Mouse (Mus musculus) kidney, postnatal 4 days (tissue): ENCODE data around the gene Kif2c.
A peak's percentile ranks its signal among the peaks of the same experiment; 100 is the strongest.

Experiments used
- DNase-seq, 2 experiments: peaks; one replicate each; pipeline ENCODE4 v3.0.0; 2021; ENCODE audit warnings: mixed read lengths in 2 of 2

Kif2c gene

DNA sequence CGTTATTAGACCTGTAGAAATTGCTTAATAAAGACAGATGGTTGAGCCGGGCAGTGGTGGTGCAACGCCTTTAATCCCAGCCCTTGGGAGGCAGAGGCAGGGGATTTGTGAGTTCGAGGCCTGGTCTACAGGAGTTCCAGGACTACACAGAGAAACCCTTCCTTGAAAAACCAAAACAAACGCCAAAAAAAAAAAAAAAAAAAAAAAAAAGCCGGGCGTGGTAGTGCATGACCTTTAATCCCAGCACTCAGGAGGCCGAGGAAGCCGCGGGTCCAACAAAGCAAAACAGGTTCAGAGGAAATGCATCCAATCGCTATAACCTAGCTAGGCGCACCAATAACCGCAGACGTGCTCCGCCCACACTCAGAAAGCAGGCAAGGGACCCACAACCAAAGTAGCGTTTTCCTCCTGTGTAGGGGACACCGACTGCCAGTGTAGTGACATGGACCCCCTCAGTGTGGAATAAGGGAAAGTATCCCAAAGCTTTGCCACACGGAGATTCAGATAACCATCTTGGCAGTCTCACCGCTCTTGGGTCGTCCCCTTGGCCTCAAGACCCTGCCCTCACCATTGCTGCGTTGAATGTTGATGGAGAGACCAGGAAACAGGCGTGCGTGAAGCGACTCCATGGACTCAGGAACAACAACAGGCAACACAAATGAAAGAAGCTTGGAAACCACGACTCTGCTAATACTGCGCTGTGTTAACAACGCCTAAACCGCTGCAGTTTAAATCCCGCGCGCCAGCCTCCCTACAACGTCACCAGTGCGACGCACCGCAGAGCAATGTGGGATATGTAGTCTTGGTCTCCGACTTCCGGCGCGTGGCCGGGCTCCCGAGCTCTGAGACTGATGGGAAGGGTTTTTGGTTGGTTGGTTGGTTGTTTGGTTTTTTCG lies at the start of gene Kif2c:
Gene Kif2c, minus strand, starts transcription at position 777 of the 896 bp plus-strand sequence.
- peak; percentile 95 for DNase-seq

DNA sequence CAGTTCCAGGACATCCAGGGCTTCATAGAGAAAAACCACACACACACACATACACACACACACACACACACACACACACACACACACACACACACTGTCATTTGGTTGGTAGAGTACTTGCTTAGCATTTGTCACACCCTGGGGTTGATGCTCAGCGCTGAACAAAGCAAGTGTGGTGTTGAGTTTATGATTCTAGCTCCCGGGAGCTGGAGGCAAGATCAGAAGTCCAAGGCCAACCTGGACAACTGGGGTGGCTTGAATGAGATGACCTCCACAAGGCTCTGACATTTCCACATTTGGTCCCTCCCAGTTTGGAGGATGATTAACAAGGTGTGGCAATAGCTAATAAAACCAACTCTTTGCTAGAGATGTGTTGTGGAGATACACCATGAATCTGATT lies 48.8 kb upstream of the Kif2c start:
- no peak for DNase-seq

DNA sequence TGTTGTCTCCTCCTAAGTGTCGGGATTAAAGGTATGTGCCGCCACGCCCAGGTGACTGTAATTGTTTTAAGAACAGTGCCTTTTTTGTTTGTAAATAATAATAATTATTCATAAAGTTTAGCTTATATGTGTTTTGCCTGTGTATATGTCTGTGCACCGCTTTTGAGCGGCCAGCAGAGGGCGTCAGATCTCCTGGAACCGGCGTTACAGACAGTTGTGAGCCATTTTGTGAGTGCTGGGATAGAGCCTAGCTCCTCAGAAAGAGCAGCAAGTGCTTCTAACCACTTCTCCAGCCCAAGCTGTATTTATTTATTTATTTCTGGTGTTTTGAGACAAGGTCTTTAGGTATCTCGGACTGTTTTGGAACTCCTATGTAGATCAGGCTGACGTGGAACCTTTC lies 47.9 kb upstream of the Kif2c start:
- DNase-seq = peak in 1 of 2 experiments; percentile 22

DNA sequence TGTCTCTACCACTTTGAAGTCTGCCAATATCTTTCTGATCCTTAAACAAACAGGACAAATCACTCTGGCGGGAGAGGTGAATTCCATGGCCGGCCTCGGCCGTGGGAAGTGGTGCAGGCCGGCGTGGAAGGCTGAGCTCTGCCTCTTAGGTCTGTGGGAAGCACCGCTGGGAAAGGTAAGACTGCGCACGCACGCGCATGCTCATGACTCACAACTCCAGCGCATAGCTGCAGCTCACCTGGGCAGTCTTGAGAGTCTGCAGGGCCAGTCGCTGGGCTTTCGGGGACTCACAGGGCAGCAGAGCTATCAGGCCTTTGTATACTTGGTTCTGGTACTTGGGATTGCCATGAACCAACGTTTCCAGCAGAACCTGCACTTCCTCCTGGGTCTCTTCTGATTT lies 47.2 kb upstream of the Kif2c start:
- DNase-seq = no peak

DNA sequence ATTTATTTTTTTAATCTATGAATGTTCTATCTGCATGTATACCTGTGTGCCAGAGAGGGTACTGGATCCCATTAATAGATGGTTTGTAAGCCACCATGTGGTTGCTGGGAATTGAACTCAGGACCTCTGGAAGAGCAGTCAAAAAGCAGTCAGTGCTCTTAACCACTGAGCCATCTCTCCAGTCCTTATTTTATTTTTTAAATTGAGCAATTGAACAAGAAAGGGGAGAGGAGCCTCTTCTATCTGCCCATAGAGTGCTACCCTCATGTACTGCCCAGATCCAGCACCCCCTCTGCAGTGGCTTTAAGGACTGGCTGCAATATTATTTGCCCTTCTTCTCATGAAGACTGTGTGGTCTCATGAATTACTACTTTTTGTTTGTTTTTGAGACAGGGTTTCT lies 42.8 kb upstream of the Kif2c start:
- no peak for DNase-seq

DNA sequence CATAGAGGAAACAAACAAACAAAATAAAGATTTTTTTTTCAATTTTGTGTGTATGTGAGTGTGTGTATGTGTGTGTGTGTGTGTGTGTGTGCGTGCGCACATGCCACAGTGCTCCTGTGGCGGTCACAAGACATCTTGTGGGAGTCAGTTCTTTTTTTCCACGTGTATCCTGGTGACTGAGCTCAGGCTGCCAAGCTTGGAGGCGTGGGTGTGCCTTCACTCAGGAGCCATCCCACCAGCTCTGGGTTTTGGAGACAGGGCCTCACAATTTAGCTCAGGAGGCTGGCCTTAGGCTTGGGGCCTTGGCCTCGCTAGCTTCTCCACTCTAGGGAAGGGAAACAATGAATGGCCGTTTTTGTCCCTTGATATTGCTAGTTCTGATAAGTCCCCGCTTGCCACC lies 41.7 kb upstream of the Kif2c start:
- no peak for DNase-seq

DNA sequence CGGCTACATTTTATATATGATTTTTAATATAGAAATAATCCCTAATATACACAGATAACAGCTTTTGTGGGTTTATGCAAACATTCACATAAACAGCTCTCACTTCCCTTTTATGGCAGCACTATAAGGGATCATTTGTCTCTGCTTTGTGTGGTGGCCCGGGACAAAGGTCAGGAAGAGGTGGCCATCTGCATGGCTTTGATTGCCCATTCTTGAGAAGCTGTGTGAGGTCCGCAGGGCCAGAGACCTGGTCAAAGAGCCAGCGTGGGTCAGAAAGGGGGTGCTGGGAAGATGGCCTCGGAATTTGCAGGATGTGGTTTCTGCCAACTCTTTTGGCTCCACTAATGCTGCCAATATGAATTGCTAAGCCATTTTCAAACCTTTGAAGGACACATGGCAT lies 40.6 kb upstream of the Kif2c start:
- no peak for DNase-seq

DNA sequence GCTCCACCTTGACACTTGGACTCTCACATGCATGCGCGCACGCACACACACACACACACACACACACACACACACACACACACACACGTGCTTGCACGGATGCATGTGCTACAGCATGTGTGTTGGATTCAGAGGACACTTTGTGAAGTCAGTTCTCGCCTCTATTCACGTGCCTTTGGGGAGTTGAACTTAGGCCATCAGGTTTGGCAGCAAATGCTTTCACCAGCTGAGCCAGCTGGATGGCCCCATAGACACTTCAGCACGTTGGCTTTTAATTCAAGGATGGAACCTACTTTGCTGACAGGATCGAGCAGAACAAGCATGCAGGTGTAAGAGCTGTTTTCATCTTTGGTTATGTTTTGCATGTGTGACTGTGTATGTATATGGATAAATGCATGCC lies 39.4 kb upstream of the Kif2c start:
- DNase-seq = no peak

DNA sequence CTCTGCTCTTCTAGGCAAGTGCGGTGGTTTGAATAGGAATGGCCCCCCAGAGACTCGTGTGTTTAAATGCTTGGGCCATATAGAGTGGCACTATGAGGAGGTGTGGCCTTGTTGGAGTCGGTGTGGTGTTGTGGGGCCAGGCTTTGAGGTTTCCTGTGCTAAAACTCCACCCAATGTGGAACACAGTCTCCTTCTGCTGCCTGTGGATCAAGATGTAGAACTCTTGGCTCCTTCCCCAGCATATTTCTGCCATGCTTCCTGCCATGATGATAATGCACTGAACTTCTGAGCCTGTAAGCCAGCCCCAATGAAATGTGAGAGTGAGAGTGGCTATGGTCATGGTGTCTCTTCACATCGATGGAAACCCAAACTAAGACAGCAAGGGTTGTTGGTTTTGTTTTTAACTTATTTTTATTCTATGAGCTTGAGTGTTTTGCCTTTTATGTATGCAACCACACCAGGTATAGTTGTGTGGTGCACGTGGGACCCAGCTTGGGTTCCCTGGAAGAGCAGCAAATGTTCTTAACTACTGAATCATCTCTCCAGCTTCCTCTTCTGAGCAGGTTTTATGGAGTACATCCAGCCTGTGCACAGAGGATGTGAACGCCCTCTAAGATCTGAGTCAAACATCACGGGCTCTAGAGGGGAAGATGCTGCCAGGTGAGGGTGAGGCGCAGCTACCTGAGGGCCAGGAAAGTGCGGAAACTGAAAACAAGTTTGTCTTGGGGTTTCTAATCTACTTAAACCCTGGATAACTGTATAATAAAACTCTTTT lies 38.5 kb upstream of the Kif2c start:
- no peak for DNase-seq

DNA sequence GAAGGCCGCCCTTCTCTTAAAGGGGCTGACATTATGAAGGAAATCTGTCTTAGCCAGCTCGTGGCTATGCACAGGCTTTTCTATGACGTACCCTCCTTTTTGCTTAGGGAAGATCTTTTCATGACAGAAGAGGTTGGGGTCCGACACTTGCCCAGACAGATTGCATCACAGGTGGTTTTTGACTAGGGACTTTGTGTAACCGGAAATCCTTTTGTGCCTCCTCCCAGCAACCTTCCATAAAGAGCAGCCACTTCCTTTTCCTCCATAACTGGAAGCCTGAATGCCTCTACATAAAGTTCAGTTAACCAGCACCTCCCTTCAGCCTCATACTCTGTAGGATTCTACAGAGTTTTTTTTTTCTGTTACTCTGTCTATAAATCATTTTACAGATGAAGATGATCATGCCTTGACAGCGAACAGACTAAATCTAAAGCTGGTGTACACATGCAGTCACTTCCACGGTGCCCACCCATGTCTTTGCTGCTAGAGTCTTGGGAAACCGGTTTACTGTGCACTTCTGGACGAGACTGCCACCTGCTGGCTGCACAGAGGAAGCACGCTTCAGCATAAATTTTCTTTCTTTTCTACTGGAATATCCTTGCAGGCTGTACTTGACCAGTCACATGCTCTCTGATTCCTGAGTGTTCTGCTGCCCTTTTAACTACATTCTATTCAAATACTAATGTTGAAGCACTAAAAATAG lies 36.2 kb upstream of the Kif2c start:
- DNase-seq = peak; percentile 73 to 78

DNA sequence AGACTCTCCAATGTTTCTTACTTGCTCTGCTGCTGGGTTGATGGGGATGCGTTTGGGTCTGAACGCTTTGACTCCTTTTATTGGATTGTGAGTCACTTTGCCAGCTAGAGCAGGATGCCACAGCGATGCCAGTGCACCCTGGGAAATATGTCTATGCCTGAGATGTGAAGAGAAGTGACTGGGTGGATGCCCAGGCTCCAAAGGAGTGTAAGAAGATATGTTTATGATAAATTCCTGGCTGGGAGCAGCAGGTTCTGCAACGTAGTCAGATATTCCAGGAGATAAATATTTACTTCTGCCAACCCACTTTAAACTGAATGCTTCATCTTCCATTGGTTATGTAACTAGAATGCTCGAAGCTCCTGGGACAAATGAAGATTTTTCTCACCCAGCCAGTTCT lies 34.6 kb upstream of the Kif2c start:
- DNase-seq = no peak

DNA sequence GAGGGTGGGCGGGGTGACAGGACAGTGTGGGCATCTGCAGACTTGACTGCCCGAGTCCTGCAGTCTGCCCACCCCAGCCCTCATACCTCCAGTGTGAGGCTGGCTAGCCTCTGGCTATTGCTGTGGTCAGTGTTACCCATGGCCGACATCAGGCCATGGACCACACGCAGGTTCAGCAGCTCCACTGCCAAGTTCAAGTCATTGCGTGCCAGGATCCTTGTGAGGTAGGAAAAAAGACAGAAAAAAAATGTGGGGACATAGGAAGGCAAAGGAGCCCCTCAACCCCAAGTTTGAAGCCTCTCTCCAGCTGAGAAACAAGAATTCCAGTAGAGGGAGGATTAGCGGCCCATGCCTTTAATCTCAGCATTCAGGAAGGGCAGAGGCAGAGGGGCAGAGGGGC lies 31.8 kb upstream of the Kif2c start:
- DNase-seq = no peak

DNA sequence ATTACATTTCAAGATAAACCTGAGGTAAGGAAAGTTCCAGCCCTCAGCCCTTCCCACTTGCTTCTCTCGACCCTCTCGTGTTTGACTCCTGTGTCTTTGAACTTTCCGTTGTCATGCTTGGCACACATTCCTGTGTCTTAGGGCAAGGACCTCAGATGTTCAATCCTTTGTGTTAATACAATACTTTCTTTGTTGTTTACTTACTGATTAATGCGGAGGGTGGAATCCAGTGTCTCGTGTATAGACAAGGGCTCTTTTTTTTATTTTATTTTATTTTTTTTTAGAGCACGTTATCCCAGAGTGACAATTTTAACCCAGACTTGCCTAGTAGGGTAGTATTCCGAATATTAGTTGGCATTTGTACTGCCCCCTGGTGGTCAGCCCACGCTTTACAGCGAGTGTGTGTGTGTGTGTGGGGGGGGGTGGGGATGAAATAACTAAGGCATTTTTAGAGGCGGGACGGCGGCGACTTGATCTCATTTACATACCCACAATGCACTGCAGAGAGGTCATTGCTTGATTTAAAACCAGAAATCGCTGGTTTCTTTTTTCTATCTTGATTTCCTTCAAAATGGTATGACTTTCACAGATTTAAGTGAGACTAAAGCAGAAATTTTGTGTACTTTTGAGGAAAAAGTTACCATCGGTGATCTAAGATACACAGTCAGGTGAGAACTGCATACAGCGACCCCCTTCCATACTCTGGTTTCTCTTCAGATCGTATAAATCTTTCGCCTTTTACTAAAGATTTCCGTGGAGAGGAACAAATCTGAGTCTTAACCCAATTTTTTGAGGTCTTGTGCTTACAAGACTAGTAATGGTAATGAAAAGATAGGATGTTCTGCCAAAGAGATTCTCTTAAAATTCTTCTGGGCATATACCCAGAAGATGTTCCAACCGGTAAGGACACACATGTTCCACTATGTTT lies 28.0 kb upstream of the Kif2c start:
- DNase-seq = peak; percentile 89 to 92

DNA sequence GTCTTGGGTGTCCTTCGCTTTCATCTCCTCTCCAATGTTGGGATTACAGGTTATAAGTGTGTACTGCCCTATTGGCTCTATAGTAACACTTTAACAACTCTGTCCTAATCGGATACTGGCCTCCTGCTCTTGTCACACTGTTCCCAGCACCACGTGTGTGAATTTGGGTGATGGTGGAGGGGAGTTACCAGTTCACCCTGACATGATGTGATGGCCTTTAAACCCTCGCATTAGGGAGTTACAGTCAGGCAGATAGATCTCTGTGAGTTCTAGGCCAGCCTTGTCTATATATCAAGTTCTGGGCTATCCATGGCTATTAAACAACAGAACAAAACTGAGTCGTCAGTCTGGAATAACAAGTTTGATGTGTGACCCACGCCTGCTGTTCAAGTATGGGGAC lies 27.2 kb upstream of the Kif2c start:
- DNase-seq = no peak

DNA sequence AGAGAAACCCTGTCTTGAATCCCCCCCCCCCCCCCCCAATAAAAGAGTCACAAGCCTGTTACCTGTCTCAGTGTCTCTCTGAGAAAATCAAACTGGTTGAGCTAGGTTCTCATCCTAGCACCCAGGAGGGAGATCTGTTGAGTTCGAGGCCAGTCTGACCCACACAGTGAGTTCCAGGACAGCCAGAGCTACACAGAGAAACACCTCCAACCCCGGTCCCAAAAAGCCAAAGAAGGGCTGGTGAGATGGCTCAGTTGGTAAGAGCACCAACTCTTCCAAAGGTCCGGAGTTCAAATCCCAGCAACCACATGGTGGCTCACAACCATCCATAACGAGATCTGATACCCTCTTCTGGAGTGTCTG lies 20.5 kb upstream of the Kif2c start:
- no peak for DNase-seq

DNA sequence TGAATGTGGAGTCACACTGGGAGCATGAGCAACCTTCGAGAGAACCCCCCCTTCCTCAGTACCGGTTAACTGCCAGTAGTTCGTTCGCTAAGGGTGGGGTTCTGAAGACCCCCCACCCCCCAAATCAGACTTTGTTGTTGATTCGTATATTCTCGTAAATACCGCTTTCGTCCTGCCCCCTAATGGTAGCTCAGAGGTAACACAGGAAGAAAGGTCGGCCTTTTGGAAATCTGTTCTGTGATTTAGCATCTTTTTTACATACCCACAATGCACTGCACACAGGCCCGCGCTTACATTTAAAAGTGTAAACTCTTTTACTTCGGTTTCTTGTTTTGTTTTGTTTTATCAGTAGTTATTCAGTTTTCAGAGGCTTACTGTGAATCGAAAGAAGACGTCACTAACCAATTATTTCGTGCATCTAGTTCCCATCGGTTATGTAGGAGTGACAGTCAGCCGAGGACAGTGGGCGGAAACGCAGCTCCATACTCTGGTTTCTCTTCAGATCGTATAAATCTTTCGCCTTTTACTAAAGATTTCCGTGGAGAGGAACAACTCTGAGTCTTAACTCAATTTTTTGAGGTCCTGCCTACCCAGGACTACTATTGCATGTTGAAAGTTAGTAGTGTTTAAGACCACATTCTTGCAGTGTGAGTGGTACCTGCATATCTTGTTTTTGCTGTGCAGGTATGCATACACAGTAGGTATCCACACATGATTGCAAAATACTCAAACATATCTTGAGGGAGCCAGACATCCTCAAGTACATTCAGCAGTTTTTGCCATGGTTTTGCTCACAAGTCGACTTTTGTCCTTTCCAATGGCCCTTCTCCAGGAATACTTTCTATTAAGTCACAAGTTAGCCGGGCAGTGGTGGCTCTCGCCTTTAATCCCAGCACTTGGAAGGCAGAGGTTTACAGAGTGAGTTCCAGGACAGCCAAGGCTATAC lies 19.9 kb upstream of the Kif2c start:
- DNase-seq = peak; percentile 63 to 71

DNA sequence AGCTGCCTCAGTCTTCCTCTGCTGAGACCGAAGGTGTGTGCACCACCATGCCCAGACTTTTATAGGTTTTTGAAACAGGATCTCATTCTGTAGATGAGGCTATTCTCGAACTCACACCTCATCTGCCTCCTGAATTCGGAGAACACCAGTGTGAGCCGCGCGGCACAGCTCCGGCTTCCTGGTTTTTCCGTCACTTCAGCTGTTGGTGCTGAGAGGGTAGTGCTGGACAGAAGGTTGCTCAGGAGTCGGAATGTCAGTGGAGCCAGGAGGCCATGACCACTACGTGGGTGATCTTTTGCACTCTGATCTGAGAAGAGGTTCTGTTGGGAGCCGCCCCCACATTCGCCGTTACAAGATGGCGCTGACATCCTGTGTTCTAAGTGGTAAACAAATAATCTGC lies 9.4 kb upstream of the Kif2c start:
- no peak for DNase-seq

DNA sequence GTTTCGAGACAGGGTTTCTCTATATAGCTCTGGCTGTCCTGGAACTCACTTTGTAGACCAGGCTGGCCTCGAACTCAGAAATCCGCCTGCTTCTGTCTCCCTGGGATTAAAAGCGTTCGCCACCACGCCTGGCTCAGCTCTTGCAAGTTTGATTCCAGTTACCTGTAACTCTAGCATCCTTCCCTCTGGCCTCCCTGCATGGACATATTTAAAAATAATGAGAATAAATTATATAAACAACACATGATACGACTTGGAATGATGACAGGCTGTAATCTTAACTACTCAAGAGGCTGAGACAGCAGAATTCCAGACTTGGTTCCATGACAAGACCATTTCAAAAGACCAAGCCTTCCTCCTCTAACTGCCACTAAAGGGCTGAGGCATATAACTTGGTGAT lies 8.2 kb upstream of the Kif2c start:
- DNase-seq = no peak

DNA sequence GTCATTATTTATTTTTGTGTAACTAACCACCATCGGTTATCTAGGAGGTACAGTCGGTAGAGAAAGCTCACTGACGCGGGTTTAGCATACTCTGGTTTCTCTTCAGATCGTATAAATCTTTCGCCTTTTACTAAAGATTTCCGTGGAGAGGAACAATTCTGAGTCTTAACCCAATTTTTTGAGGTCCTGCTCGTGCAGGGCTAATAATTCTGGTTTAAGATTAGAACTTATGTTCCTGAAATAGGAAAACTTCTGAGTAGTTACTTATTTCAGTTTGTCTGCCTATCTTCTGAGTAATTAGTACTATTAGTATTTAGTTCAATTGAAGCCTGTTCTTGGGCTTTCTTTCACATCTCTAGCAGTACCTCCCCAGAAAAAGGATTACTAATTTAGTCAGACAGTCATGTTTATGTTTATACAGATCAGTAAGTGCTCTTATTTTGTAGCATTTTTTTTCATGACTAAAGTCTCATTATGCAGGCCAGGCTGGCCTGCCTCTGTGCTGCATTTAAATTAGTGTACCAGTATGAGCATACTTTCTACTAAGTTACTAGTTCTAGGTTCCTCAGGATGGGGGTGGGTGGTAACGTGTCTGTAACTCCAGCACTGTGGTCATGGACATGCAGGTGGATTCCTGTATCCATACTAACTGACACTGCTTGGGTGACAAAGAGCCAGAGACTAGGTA lies 7.6 kb upstream of the Kif2c start:
- peak; percentile 32 to 51 for DNase-seq

DNA sequence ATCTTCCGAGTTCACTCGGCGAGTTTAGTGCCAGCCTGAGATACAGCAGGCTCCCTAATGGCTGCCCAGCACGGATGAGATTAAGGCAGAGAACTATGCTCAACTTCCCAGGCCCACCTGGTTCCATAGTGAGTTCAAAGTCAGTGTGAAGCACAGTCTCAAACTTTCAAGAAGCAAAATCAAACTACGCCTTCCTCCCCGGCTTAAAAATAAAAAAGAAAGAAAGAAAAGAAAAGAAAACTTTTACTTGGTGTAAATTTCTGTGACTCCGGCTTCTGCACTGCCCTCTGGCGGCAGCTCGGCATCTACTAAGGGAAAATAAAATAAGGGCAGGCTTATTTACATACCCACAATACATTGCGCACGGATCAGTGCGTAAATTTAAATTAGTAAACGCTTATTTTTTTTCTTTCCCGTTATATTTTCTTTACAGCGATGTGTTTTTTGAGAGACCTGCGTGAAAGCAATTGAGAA lies 7.0 kb upstream of the Kif2c start:
- DNase-seq = peak; percentile 93 to 95

DNA sequence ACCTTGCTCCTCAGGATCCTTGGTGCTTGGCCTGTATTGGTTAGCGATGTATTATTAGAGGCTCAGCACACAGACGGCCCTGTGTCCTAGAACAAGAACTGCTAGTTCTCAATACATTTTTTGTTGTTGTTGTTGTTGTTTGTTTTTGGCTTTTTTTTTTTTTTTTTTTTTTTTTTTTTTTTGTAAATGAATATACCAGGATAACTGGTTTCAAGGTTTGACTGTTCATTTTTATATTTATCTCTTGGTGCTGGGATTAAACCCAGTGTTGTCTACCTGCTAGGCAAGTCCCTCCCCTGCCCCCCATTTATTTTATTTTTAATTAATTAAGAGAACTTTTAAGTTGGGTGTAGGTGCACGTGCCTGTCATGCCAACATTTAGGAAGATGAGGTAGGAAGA lies 6.5 kb upstream of the Kif2c start:
- no peak for DNase-seq
